Mouse (Mus musculus) cerebellum, postnatal 25 days (tissue): ENCODE measurements at regions not wholly inside any gene's neighbourhood (a gene's known extent, or its start where the extent isn't known, plus 50 kb on each side); places are given as distances from the start of the nearest gene placed in this dataset.

Source experiments
- DNase-seq, 2 experiments: peaks; one replicate each; pipeline ENCODE4 v3.0.0; 2021; ENCODE audit warnings: mixed read lengths in 2 of 2

- peak; percentile 46 to 60 for DNase-seq
Observed at GRCm38 (mm10) chr14:102925769-102926443, 56.5 kb downstream of the Kctd12 start.

DNA sequence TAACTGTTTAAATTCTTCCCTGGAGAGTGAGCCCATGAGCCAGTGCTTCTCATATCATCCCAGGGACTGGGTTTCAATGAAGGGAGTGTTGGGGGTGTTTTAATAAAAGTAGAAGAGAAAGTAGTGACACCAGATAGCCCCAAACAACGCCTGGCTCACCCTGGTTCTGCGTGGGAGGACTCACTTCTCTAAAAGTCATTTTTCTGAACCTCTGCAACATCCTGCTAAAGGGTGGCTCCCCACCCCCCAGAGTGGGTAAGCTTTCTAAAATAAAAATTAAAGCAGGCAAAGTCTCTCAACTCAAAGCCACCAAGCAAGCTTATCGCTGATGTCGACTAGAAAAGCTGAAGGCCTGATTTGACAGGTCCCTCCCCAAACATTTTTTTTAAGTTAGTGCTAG, 57.8 kb downstream of the Kctd12 start:
- DNase-seq: no peak

DNA sequence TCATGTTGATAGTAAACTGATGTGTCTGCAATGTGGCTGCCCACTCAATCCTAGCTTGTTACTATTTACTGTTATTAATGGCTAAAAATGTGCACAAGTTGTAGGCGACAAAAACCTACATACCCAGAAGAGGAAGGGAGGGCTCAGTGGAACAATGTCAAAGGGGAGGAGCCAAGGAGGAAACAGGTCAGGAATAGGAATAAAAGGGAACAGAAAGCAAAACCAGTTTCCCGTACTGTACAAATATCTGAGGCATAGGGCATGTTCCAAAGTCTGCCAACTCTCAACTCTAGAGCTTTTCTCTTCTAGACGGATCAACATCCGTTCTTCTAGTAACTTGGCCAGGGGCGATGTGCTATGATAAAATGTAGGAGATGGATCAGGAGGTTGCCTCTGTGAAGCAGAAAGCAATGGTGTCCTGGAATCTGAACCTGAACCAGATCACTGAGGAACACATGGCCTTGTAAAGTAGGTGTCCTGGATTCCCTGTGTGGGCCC, 59.9 kb downstream of the Kctd12 start:
- no peak for DNase-seq

DNA sequence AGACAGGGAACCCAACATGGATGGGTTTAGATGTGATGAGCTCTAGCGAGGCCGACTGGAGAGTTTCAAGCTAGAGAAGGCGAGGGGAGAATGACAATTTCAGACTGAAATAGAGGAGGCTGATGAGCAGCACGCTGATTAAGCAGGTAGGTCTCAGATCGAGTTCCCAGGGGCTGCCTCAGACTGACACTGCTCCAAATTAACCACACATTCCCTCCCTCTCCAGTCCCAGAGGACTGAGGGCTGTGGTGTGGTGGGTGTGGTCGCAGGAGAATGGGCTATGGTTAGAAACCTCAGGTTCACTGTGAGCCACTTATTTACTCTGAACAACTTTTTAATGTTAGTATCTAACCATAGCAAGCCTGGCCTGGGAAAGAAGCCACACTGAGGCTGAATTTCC, 62.0 kb downstream of the Kctd12 start:
- DNase-seq: no peak

DNA sequence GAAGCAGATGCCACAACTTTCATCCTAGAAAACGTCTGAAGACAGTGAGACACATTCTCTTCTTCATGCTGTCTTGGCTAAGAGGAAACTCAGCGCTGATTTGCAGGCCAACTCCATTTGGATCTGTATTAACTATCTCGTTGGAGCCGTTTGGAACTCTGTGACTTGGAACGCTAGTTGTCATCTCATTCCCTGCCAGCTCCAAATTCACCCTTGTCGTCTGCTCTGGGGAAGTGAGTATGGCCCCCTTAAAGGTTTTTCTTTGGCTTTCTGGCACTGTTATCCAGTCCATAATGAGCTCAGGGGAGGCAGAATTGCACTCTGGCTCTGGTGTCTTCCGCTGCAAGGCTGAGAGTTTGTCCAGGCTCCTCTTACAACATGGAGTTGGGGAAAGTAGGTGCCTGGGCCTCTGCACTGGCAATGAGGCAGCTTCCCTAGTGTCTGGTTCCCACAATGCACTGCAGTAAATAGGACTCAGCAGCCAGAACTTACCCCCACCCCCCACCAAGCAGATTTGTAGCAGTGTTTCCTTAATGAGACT, 63.1 kb downstream of the Kctd12 start:
- DNase-seq: no peak

DNA sequence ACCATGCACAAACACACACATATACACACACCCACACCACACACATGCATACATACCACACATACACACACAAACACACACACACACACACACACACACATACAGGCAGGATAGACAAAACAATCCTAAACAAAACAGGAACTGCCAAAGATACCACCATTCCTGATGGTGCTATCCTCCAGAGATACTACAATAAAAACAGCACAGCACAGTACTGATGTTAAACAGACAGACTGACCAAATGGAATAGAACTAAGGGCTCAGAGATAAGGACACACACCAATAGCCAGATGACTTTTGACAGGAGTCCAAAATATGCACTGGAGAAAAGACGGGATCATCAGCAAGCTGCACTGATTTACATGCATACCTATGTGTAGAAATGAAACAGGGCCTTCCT, 64.5 kb downstream of the Kctd12 start:
- no peak for DNase-seq

DNA sequence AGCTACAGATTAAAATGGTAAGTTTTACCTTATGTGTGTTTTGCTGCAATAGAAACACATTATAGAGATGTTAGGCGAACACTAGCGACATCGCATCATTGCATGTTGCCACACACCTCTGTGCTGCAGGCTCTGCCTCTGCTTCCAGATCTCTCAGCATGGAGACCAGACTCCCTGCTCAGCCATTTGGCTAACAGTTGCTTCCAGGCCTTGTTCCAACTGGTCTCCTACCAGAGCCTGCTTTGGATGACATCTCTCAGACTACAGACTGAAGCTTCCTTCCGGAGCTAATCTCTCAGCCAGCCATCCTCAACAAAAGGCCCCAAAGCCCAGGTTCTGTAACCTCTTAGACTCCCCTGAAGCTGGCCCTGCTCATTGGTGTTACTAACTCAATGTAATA, 66.5 kb downstream of the Kctd12 start:
- peak; percentile 80 to 82 for DNase-seq

DNA sequence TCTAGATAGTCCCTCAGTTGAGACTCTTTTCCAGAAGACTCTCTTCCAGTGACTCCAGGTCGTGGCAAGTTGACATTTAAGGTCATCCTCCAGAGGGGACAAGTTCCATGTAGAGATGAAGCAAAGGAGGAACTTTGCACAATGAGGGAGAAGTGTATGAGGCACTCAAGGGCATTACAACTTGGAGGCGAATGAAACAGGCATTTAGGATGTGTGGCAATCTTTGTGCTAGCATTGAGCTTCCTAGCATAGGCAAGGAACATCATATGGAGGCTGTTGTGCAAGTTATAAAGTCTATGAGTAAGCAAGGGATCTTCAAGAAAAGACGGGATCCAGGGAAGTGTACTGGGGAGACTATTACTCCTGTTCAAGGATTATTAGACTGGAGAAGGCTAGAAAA, 70.9 kb downstream of the Kctd12 start:
- DNase-seq: no peak

- peak; percentile 63 to 82 for DNase-seq
Observed at GRCm38 (mm10) chr14:102908990-102909389, 73.4 kb downstream of the Kctd12 start.

DNA sequence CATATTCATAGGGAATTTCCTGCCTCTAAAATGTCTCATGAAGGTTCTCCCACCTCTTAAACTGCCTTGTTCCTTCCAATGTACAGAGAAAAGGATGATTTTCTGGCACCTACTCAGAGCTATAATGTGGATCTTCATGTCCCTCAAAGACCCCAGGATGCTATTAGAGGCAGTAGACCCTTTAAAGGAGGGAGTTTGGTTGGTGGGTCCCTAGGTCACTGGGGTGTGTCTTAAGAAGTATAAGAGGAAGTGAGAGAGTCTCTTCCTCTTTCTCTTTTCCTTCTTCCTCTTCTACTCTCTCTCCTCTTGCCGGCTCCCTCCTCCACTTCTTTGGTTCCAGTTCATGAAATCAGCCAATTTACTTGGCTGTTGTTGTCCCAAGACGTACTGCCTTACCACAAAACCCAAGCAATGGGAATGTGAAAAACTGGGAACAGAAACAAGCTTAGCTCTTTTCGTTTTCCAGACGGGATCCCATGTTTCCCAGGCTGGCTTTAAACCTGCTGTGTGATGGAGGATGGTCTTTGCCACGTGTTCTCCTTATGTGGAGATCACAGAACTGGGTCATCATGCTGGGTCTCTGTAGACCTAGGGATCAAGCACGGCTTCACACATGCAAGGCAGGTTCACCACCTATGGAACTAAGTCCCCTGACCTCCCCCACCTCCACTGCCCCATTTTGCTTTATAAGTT, 74.9 kb downstream of the Kctd12 start:
- no peak for DNase-seq

- no peak for DNase-seq
Observed at GRCm38 (mm10) chr14:102906826-102907225, 75.6 kb downstream of the Kctd12 start.

- DNase-seq: no peak
Observed at GRCm38 (mm10) chr14:102906286-102906685, 76.2 kb downstream of the Kctd12 start.

DNA sequence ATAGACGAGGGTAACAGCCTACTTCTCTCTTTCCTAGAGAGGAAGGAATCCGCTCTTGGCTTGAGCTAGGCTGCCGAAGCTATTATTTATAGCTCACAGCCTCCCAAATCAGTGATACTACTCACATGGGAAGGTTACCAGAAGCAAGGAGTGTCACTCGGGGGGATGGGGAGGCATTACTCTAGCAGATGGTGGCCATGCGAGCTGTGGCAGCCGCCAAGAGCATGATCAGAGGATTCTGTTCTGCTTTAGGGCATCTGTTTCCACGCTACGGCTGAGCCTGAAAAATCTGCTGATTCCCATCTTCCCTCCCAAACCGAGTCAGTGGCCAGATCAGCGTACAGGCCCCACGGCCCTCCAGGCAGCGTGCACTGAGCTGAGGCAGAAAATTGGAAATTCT, 79.5 kb downstream of the Kctd12 start:
- peak; percentile 91 to 92 for DNase-seq

GRCm38 (mm10) chr14:102902236-102902635, 80.2 kb downstream of the Kctd12 start:
- no peak for DNase-seq

GRCm38 (mm10) chr14:102898445-102898844, 84.0 kb downstream of the Kctd12 start:
- DNase-seq: no peak

- DNase-seq: no peak
Observed at GRCm38 (mm10) chr14:102897039-102897438, 85.4 kb downstream of the Kctd12 start.

- DNase-seq: no peak
Observed at GRCm38 (mm10) chr14:102896527-102896926, 85.9 kb downstream of the Kctd12 start.

GRCm38 (mm10) chr14:102893241-102893640, 89.2 kb downstream of the Kctd12 start:
- DNase-seq: no peak

DNA sequence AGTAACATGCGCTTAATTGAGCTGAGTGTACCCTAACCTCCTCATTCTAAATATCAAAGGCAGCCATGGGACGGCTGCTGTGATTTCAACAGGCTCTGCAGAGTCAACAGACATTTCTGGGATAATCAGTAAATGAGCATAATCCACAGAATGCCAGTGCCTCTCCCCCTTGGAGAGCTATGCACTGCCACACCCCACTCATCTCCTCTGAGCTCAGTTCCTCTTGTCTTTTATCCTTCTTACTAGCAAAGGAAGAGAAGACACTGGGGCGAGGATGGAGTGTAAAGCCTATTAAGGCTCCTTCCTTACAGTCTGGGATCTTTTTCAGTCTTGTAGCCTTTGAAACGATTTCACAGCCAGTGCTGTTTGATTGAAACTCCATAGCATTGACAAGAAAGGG, 90.9 kb downstream of the Kctd12 start:
- no peak for DNase-seq

DNA sequence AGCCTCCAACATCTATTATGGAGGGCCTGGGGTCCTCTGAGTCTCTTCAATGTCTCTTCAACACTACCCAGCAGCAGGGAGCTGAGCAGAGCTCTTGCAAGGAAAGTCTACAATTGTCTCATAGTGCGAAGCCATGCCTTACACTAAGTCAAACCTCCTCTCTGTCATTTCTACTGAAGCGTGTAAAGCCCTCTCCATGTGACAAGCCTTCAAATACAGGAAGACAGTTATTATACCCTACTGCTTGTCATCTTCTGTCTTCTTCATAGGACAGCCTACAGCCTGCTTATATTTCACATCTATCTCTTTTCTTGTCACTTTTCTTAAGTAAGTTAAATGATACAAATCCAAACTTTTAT, 97.2 kb downstream of the Kctd12 start:
- no peak for DNase-seq

GRCm38 (mm10) chr14:102884539-102885239, 97.7 kb downstream of the Kctd12 start:
- no peak for DNase-seq

DNA sequence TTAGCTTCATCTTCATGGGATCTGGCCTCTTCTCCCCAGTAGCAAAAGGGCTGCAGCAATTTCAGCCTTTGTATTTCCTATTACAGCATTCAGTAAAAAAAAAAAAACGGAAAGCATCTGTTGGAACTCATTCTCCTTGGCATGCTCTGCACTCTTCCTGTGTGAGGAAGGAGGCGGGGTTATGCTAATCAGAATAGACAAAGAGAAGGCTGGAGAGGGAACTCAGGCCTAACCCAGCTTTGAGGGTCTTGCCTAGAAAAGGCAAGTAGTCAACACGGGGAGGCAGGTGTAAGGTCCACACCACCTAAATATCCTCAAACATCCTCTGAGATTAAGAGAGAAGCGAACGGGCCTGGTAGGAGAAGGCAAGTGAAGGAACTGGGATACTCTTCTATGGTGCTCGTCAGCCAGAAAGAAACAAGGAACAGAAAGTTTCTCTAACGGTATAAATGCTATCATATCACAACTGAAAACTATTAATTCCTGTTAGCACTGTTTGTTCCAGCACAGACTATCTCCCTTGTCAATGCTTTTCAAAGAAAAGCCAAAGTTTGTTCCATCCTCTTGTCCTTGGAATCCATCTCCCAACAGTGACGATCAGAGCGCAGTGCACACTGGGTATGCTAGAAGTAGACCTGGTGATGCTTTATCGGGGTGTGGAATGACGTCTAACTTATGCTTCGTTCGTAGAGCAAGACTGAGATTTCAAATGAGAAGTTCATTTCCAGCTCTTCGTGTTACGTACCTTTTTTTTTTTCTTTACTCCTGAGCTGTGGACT, 98.9 kb downstream of the Kctd12 start:
- no peak for DNase-seq

DNA sequence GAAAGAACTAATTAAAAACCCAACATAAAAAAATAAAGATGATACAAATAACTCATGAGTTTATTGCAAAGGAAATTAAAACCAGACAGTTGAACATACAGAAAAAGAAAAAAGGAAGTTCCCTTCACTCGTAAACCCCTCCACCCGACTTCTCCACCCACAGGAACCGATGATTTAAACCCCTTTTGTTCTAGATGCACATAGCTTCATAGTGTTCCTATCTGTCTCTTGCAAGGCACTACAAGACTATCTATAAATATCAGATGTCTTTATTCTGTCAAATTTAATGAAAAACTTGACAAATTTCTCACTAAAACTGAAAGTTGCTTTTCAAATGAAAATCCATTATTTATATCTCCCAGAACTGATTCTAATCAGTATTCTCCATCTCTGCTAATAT, 100.2 kb downstream of the Kctd12 start:
- DNase-seq: no peak
